Mouse (Mus musculus) B cell, adult (primary cell): ENCODE measurements around the gene Med8. TPM values are rescaled to one million over a fixed set of nuclear protein-coding genes. Genes with fewer than 3 reads are reported as not detected.

ENCODE experiments used
- total RNA-seq: library from RNA; stranded (reverse); gene quantifications from 4 replicates; pipeline ENCODE4 v1.2.4, GENCODE M21; 2023; ENCODE audit not compliant: inconsistent age

The Med8 gene
- total RNA-seq = 59.3 to 73.0 TPM (median 65.8 TPM) in 4 replicates

GRCm38 (mm10) chr4:118409142-118409900 lies at the start of gene Med8, which contains the start of gene Szt2:
Med8 (plus strand) TSS chr4:118409337.
Szt2 (minus strand) TSS chr4:118409273.

GRCm38 (mm10) chr4:118427768-118428451 lies 18.8 kb downstream of the Med8 start, which contains the start of gene Elovl1:
Elovl1 (plus strand) TSS chr4:118428093.

GRCm38 (mm10) chr4:118436820-118437603 lies 27.9 kb downstream of the Med8 start, which contains the start of gene Cdc20:
Cdc20 (minus strand) TSS chr4:118437352.

GRCm38 (mm10) chr4:118457345-118457975 lies 48.3 kb downstream of the Med8 start, which contains the start of gene Mpl:
Mpl (minus strand) TSS chr4:118457513.

Other genes starting within 250 kb of the Med8 start
- gene Kdm4a, start 229.3 kb upstream of the Med8 start, total RNA-seq = 76.7 to 81.6 TPM (median 77.6 TPM) in 4 replicates
- gene Ptprf, start 117.9 kb upstream of the Med8 start, total RNA-seq = 0.12 to 0.54 TPM in 2 of 4 replicates, not detected in the others
- 74.7 to 86.3 TPM (median 81.4 TPM) in 4 replicates for gene Szt2, start 64 bp upstream of the Med8 start, total RNA-seq
- gene Elovl1, start 18.8 kb downstream of the Med8 start, total RNA-seq = 40.6 to 47.7 TPM (median 46.2 TPM) in 4 replicates
- 3.7 to 8.8 TPM (median 5.3 TPM) in 4 replicates for gene Cdc20, start 28.0 kb downstream of the Med8 start, total RNA-seq
- not detected in 4 replicates for gene Mpl, start 48.2 kb downstream of the Med8 start, total RNA-seq
- not detected in 4 replicates for gene Tie1, start 80.7 kb downstream of the Med8 start, total RNA-seq
- gene 2610528J11Rik, start 117.7 kb downstream of the Med8 start, total RNA-seq = not detected in 4 replicates
- not detected in 4 replicates for gene Tmem125, start 134.7 kb downstream of the Med8 start, total RNA-seq
- not detected in 4 replicates for gene Cfap57, start 211.4 kb downstream of the Med8 start, total RNA-seq
- gene Ebna1bp2, start 211.5 kb downstream of the Med8 start, total RNA-seq = 70.4 to 76.0 TPM (median 72.8 TPM) in 4 replicates
- gene Olfr62, start 249.6 kb downstream of the Med8 start, total RNA-seq = not detected in 4 replicates